Mouse (Mus musculus): ENCODE results near the gene Gm20388.
A peak's percentile ranks its signal among the peaks of the same experiment; 100 is the strongest.

DNA sequence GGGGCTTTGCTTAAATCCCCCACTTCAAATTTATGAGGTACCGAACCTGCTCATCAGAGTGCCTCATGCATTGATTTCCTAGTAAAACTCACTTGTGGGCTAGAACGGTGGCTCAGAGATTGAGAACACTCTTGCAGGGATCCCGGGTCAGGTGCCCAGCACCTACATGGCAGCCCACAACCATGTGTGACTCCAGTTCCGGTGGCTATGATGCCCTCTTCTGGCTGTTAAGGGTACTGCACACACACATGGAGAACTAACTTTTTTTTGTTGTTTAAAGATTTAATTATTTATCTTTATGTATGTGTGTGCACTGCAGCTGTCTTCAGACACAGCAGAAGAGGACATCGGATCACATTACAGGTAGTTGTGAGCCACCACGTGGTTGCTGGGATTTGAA, 2524.7 kb downstream of the Gm20388 start:
- TF ChIP-seq CTCF (IDR thresholded peaks at IDR 0.05; ENCODE audit: low read depth): peak; percentile 73
- TF ChIP-seq EP300 (IDR thresholded peaks at IDR 0.05; ENCODE audit: low read depth): no peak

All from liver, embryonic 14.5 days (tissue).